Mouse (Mus musculus): ENCODE data around the gene Dpep2nb. TPM values are rescaled to one million over a fixed set of nuclear protein-coding genes. Genes with fewer than 3 reads are reported as not detected.

The Dpep2nb gene
- total RNA-seq, 2 experiments from 2014 or later: 0.30 to 0.36 TPM

- intact Hi-C loops (cut with DNase I): no loop called here
- no peak for DNase-seq (ENCODE audit: low spot score in 2 of 2)
Measured at GRCm38 (mm10) chr8:105966692-105967311, 39.0 kb downstream of the Dpep2nb start.

- DNase-seq (ENCODE audit: low spot score in 2 of 2): no peak
- intact Hi-C loops (cut with DNase I): loop anchor here (2.0 kb wide), 1 partner anchor 27 kb away; the partner anchor contains the start of gene Psmb10
Measured at GRCm38 (mm10) chr8:105965905-105966341, 39.9 kb downstream of the Dpep2nb start, which contains the start of gene Slc12a4. Gene Slc12a4 (minus strand): TSS chr8:105966097.

GRCm38 (mm10) chr8:105965266-105965904, 40.4 kb downstream of the Dpep2nb start:
- no peak for DNase-seq (ENCODE audit: low spot score in 2 of 2)
- intact Hi-C loops (cut with DNase I): loop anchor here (2.0 kb wide), 1 partner anchor 27 kb away; the partner anchor contains the start of gene Psmb10

GRCm38 (mm10) chr8:105964506-105965265, 41.1 kb downstream of the Dpep2nb start:
- intact Hi-C loops (cut with DNase I): loop anchor here (2.0 kb wide), 1 partner anchor 26 kb away; the partner anchor contains the start of gene Psmb10

GRCm38 (mm10) chr8:105961536-105961935, 44.2 kb downstream of the Dpep2nb start:
- no peak for DNase-seq (ENCODE audit: low spot score in 2 of 2)
- intact Hi-C loops (cut with DNase I): no loop called here

More at GRCm38 (mm10) chr8:105964506-105965265, 41.1 kb downstream of the Dpep2nb start:
- DNase-seq (ENCODE audit: low spot score in 2 of 2): no peak

- no peak for DNase-seq (ENCODE audit: low spot score in 2 of 2)
- intact Hi-C loops (cut with DNase I): no loop called here
Measured at GRCm38 (mm10) chr8:105961101-105961500, 44.7 kb downstream of the Dpep2nb start.

- DNase-seq (ENCODE audit: low spot score in 2 of 2): no peak
- intact Hi-C loops (cut with DNase I): no loop called here
Measured at GRCm38 (mm10) chr8:105959350-105959749, 46.4 kb downstream of the Dpep2nb start.

- DNase-seq (ENCODE audit: low spot score in 2 of 2): no peak
- intact Hi-C loops (cut with DNase I): no loop called here
Measured at GRCm38 (mm10) chr8:105957813-105958212, 48.0 kb downstream of the Dpep2nb start.

GRCm38 (mm10) chr8:105956556-105956955, 49.2 kb downstream of the Dpep2nb start:
- no peak for DNase-seq (ENCODE audit: low spot score in 2 of 2)
- intact Hi-C loops (cut with DNase I): no loop called here

GRCm38 (mm10) chr8:105951057-105951659, 54.6 kb downstream of the Dpep2nb start:
- intact Hi-C loops (cut with DNase I): no loop called here
- DNase-seq (ENCODE audit: low spot score in 2 of 2): no peak

GRCm38 (mm10) chr8:105949350-105949749, 56.4 kb downstream of the Dpep2nb start:
- intact Hi-C loops (cut with DNase I): no loop called here
- DNase-seq (ENCODE audit: low spot score in 2 of 2): peak in 1 of 2 experiments; percentile 39

Small RNA genes lying within 50 kb of the gene (microRNA-seq; reads per million reads assigned to microRNA genes)
- not detected for gene Mir7074

Other genes with a start within 250 kb of the Dpep2nb start
- 10 to 100 TPM; 25.4 to 26.3 TPM for gene Gfod2, start 247.3 kb downstream of the Dpep2nb start, total RNA-seq (2021)
- 10 to 100 TPM; 22.1 to 25.1 TPM for gene Ranbp10, start 178.6 kb downstream of the Dpep2nb start, total RNA-seq (2021)
- gene Tsnaxip1, start 178.2 kb downstream of the Dpep2nb start, total RNA-seq (2021): not detected
- 10 to 100 TPM; 15.2 to 18.0 TPM for gene Cenpt, start 152.7 kb downstream of the Dpep2nb start, total RNA-seq (2021)
- 10 to 100 TPM; 38.9 to 44.8 TPM for gene Thap11, start 150.8 kb downstream of the Dpep2nb start, total RNA-seq (2021)
- 10 to 100 TPM; 25.7 to 35.4 TPM for gene Nutf2, start 145.4 kb downstream of the Dpep2nb start, total RNA-seq (2021)
- 10 to 100 TPM; 56.9 to 68.4 TPM for gene Edc4, start 125.1 kb downstream of the Dpep2nb start, total RNA-seq (2021)
- gene Nrn1l, start 112.4 kb downstream of the Dpep2nb start, total RNA-seq (2021): 1 to 10 TPM; 2.8 to 5.3 TPM
- gene Pskh1, start 105.5 kb downstream of the Dpep2nb start, total RNA-seq (2021): 1 to 10 TPM; 8.6 to 9.7 TPM
- gene Ctrl, start 72.1 kb downstream of the Dpep2nb start, total RNA-seq (2021): 1 to 10 TPM in 1 of 2 experiments, under 1 TPM in 1; 0.79 to 1.9 TPM
- 100 to 1,000 TPM in 1 of 2 experiments, 10 to 100 TPM in 1; 80.6 to 117 TPM for gene Psmb10, start 67.5 kb downstream of the Dpep2nb start, total RNA-seq (2021)
- 10 to 100 TPM; 26.7 to 29.0 TPM for gene Lcat, start 62.6 kb downstream of the Dpep2nb start, total RNA-seq (2021)
- 10 to 100 TPM; 18.6 to 20.0 TPM for gene Slc12a4, start 39.9 kb downstream of the Dpep2nb start, total RNA-seq (2021)
- not detected for gene Dpep3, start 26.5 kb downstream of the Dpep2nb start, total RNA-seq (2021)
- gene Dus2, start 14.6 kb downstream of the Dpep2nb start, total RNA-seq (2021): 10 to 100 TPM; 16.4 to 19.3 TPM
- gene Ddx28, start 5.9 kb upstream of the Dpep2nb start, total RNA-seq (2021): 10 to 100 TPM; 14.0 to 16.3 TPM
- gene Nfatc3, start 52.9 kb upstream of the Dpep2nb start, total RNA-seq (2021): 10 to 100 TPM; 10.7 to 13.3 TPM
- under 1 TPM; 0.30 to 0.36 TPM for gene Esrp2, start 131.0 kb upstream of the Dpep2nb start, total RNA-seq (2021)
- 10 to 100 TPM; 25.9 to 26.3 TPM for gene Pla2g15, start 144.4 kb upstream of the Dpep2nb start, total RNA-seq (2021)
- gene Slc7a6, start 162.9 kb upstream of the Dpep2nb start, total RNA-seq (2021): 10 to 100 TPM; 24.0 to 28.7 TPM
- 10 to 100 TPM; 26.1 to 29.4 TPM for gene Slc7a6os, start 205.0 kb upstream of the Dpep2nb start, total RNA-seq (2021)
- gene Prmt7, start 205.0 kb upstream of the Dpep2nb start, total RNA-seq (2021): 10 to 100 TPM; 35.3 to 41.3 TPM

Measured in left cerebral cortex, postnatal 36 days (tissue).